Comparison of ENCODE assay signal across 9 mouse cellular contexts in genomic region chr2:62630446-62630845, GRCm38 (mm10). TPM values are rescaled to one million over a fixed set of nuclear protein-coding genes. Genes with fewer than 3 reads are reported as not detected.
A peak's percentile ranks its signal among the peaks of the same experiment; 100 is the strongest.
DNase-seq lines count a peak whose midpoint lies in the region; ATAC-seq and TF ChIP-seq lines count a peak whose summit lies in the region.
"Had no signal": no experiment of that assay in that cellular context is flagged by ENCODE, and none has a peak within 500 bp of the region (broad histone marks: within the 10 kb centered on the region; RNA-seq: fewer than 3 reads in every experiment).

No protein-coding gene starts in this region.

- no peaks in the 10 kb centered on the region for H3K9me3 ChIP-seq in forebrain, embryonic 14.5 days (replicated peaks; ENCODE audit: control insufficient read depth, low read length)
- no peaks in the 10 kb centered on the region for H3K9me3 ChIP-seq in forebrain, embryonic 10.5 days
- no peaks in the 10 kb centered on the region for H3K9me3 ChIP-seq in neural tube, embryonic 12.5 days
- H3K9me3 ChIP-seq: heart, embryonic 15.5 days had no signal

- no peak overlapping the region for H3K27ac ChIP-seq in forebrain, embryonic 14.5 days (ENCODE audit: low read depth, low read length)
- no peak overlapping the region for H3K27ac ChIP-seq in forebrain, embryonic 10.5 days
- no peak overlapping the region for H3K27ac ChIP-seq in neural tube, embryonic 12.5 days
- H3K27ac ChIP-seq in cortical plate, adult 2 months (ENCODE audit: insufficient read depth, low read length) = no peak overlapping the region
- H3K27ac ChIP-seq: heart, embryonic 15.5 days had no signal

- no peaks in the 10 kb centered on the region for H3K4me1 ChIP-seq in forebrain, embryonic 14.5 days (ENCODE audit: control insufficient read depth, insufficient read depth, low read length)
- H3K4me1 ChIP-seq in forebrain, embryonic 10.5 days = no peaks in the 10 kb centered on the region
- H3K4me1 ChIP-seq in neural tube, embryonic 12.5 days = no peaks in the 10 kb centered on the region
- H3K4me1 ChIP-seq in cortical plate, adult 2 months (ENCODE audit: control insufficient read depth, insufficient read depth, low read length) = no peaks in the 10 kb centered on the region; the same call in 1 of the 2 replicates
- H3K4me1 ChIP-seq: heart, embryonic 15.5 days had no signal

- TF ChIP-seq POLR2A in cortical plate, adult 2 months (IDR thresholded peaks at IDR 0.05; ENCODE audit: extremely low read depth, insufficient read depth, low read length) = no peak

- no peaks in the 10 kb centered on the region for H3K27me3 ChIP-seq in forebrain, embryonic 14.5 days (replicated peaks; ENCODE audit: control insufficient read depth, insufficient read depth, low read length)
- H3K27me3 ChIP-seq in forebrain, embryonic 10.5 days (ENCODE audit: poor library complexity, severe bottlenecking) = no peaks in the 10 kb centered on the region
- H3K27me3 ChIP-seq in neural tube, embryonic 12.5 days (replicated peaks) = no peaks in the 10 kb centered on the region
- H3K27me3 ChIP-seq: heart, embryonic 15.5 days had no signal

- peak; percentile 28; the same call in 1 of the 2 replicates for TF ChIP-seq CTCF in cortical plate, adult 2 months (IDR thresholded peaks at IDR 0.05; ENCODE audit: extremely low read depth, insufficient read depth, low read length)

- H3K4me3 ChIP-seq in forebrain, embryonic 14.5 days (ENCODE audit: low read depth, low read length) = no peak overlapping the region
- H3K4me3 ChIP-seq in forebrain, embryonic 10.5 days = no peak overlapping the region
- H3K4me3 ChIP-seq in neural tube, embryonic 12.5 days = no peak overlapping the region
- H3K4me3 ChIP-seq in cortical plate, adult 2 months (ENCODE audit: insufficient read depth, low read length) = no peak overlapping the region
- H3K4me3 ChIP-seq: heart, embryonic 15.5 days had no signal

- DNase-seq in forebrain, embryonic 14.5 days (ENCODE audit: low spot score) = peak; percentile 88
- DNase-seq in forebrain, embryonic 10.5 days (ENCODE audit: extremely low spot score, low spot score) = no peak
- no peak for DNase-seq in neural tube, embryonic 10.5 days (ENCODE audit: extremely low spot score, low spot score)
- DNase-seq in liver = peak; percentile 16
- DNase-seq in retina, adult 2 months (ENCODE audit: low read depth, low spot score) = peak; percentile 29
- DNase-seq in adrenal gland, postnatal 36 days = no peak

- no peaks in the 10 kb centered on the region for H3K36me3 ChIP-seq in forebrain, embryonic 14.5 days (ENCODE audit: control insufficient read depth, insufficient read depth, low read length)
- H3K36me3 ChIP-seq in forebrain, embryonic 10.5 days (replicated peaks) = no peaks in the 10 kb centered on the region
- no peaks in the 10 kb centered on the region for H3K36me3 ChIP-seq in neural tube, embryonic 12.5 days
- H3K36me3 ChIP-seq: heart, embryonic 15.5 days had no signal

- peak; percentile 71 for ATAC-seq in forebrain, embryonic 14.5 days
- peak; percentile 41; the same call in 1 of the 2 replicates for ATAC-seq in neural tube, embryonic 12.5 days (ENCODE audit: low FRiP score, low read depth)

- 22% methylated on average over 6 of the region's 6 CpGs for WGBS in forebrain, embryonic 14.5 days
- 33% methylated on average over 6 of the region's 6 CpGs for WGBS in forebrain, embryonic 10.5 days
- 28% methylated on average over 6 of the region's 6 CpGs for WGBS in neural tube, embryonic 12.5 days

- H3K4me2 ChIP-seq in forebrain, embryonic 14.5 days (ENCODE audit: low read length) = no peak overlapping the region
- H3K4me2 ChIP-seq in neural tube, embryonic 12.5 days (replicated peaks) = no peak overlapping the region
- H3K4me2 ChIP-seq: heart, embryonic 15.5 days had no signal

- H3K9ac ChIP-seq in forebrain, embryonic 14.5 days (ENCODE audit: low read length) = no peak overlapping the region
- H3K9ac ChIP-seq in neural tube, embryonic 12.5 days = no peak overlapping the region
- H3K9ac ChIP-seq: heart, embryonic 15.5 days had no signal

RNA-seq across cellular contexts. Expression of gene Ifih1, which starts 15.6 kb away (rescaled TPM):
- 1.1 and 1.3 TPM in 2 replicates for polyA plus RNA-seq in forebrain, embryonic 14.5 days (2014; fragmentation: Nextera tagmentation; extraction: Ambion mirVana)
- polyA plus RNA-seq in forebrain, embryonic 10.5 days (2016; fragmentation: Nextera tagmentation; extraction: Ambion mirVana) = 0.95 and 1.0 TPM in 2 replicates
- 1.6 and 2.0 TPM in 2 replicates for polyA plus RNA-seq in neural tube, embryonic 12.5 days (2016; fragmentation: Nextera tagmentation; extraction: Ambion mirVana)
- polyA plus RNA-seq in cortical plate, adult 2 months (2012; rRNA removed) = 2.1 and 2.4 TPM in 2 replicates
- total RNA-seq in adrenal gland, postnatal 36 days (2021) = 10 to 100 TPM in 1 of 2 experiments, 1 to 10 TPM in 1; 9.6 to 21.9 TPM

RNA-seq across cellular contexts. Expression of gene Gca, which starts 33.6 kb away (rescaled TPM):
- polyA plus RNA-seq in forebrain, embryonic 14.5 days (2014; fragmentation: Nextera tagmentation; extraction: Ambion mirVana) = 7.1 and 8.4 TPM in 2 replicates
- 2.7 and 2.9 TPM in 2 replicates for polyA plus RNA-seq in forebrain, embryonic 10.5 days (2016; fragmentation: Nextera tagmentation; extraction: Ambion mirVana)
- 1.9 and 2.1 TPM in 2 replicates for polyA plus RNA-seq in neural tube, embryonic 12.5 days (2016; fragmentation: Nextera tagmentation; extraction: Ambion mirVana)
- polyA plus RNA-seq in cortical plate, adult 2 months (2012; rRNA removed) = 19.1 and 19.2 TPM in 2 replicates
- total RNA-seq in adrenal gland, postnatal 36 days (2021) = 1 to 10 TPM; 2.0 to 5.8 TPM

RNA-seq across cellular contexts. Expression of gene Fap, which starts 56.6 kb away (rescaled TPM):
- 0.61 and 1.2 TPM in 2 replicates for polyA plus RNA-seq in forebrain, embryonic 14.5 days (2014; fragmentation: Nextera tagmentation; extraction: Ambion mirVana)
- polyA plus RNA-seq in forebrain, embryonic 10.5 days (2016; fragmentation: Nextera tagmentation; extraction: Ambion mirVana) = 5.4 and 7.1 TPM in 2 replicates
- polyA plus RNA-seq in neural tube, embryonic 12.5 days (2016; fragmentation: Nextera tagmentation; extraction: Ambion mirVana) = 4.5 and 5.3 TPM in 2 replicates
- polyA plus RNA-seq in cortical plate, adult 2 months (2012; rRNA removed) = 3.8 and 3.9 TPM in 2 replicates
- total RNA-seq in adrenal gland, postnatal 36 days (2021) = 1 to 10 TPM; 2.7 to 3.0 TPM

Comparison
In these comparisons a context has a peak if more than half of its experiments do, and no peak if none do; other contexts are left out.
1. DNase-seq: peak in forebrain, embryonic 14.5 days (single experiment), liver (single experiment) and retina, adult 2 months (single experiment); none in forebrain, embryonic 10.5 days (single experiment), neural tube, embryonic 10.5 days (single experiment) and adrenal gland, postnatal 36 days (0 of 2).